Mouse (Mus musculus): ENCODE data around the gene Rasgef1b. TPM values are rescaled to one million over a fixed set of nuclear protein-coding genes. Genes with fewer than 3 reads are reported as not detected.

Rasgef1b gene
- polyA plus RNA-seq, 1 experiment, result 0.36 TPM

DNA sequence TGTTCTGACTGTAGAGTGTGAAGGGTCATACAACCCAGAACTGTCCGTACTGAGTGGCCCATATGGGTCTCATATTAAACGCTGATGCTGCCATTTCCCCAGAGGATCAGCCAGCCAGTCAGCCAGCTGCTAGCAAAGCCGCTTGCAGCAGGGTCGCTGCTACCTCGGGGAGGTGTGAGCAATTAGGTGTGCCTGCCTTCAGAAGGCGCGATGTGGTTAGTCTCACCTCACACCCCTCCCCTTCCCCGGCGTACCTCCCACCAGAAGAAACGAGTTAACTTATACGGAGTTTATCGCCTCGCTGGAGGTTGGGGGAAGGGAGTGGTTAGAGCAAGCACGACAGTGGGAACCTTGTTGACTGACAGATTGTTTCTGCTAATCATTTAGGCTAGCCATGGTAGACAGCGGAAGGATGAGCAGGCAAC lies 826 bp downstream of the Rasgef1b start:
- H3K4me3 ChIP-seq (ENCODE audit: insufficient read depth, low read depth, low read length), result peak overlapping the region; percentile 61; the same call in 1 of the 2 replicates
- H3K27ac ChIP-seq (replicated peaks; ENCODE audit: low read depth, low read length), result no peak overlapping the region
- H3K4me1 ChIP-seq (ENCODE audit: control insufficient read depth, insufficient read depth, insufficient read length, low read length), result 0 out of 2 replicates have a peak, but pooled peaks cover 2% of the 10 kb centered on the region

DNA sequence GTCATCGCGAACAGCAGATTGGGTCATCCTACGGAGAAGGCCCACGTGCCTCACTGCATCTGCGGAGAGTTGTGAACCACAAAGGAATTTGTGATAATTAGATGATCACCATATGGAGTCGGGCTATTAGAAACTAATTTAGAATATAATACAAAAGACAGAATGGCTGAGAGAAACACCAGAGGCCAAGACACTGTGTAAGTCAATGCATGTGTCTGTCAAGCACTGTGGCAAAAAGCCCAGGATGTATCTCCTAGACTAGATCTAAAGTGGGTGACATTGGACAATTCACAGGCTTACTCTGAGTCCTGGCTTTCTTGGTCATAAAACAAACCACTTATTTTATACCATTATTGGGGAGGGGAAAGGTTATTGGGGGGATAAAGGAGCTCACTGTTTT lies 4.9 kb downstream of the Rasgef1b start:
- Histone ChIP-seq H3K4me3 (ENCODE audit: insufficient read depth, low read depth, low read length) (no peak overlapping the region), H3K27ac (replicated peaks; ENCODE audit: low read depth, low read length) (no peak overlapping the region), H3K4me1 (ENCODE audit: control insufficient read depth, insufficient read depth, insufficient read length, low read length) (no peaks in the 10 kb centered on the region)

DNA sequence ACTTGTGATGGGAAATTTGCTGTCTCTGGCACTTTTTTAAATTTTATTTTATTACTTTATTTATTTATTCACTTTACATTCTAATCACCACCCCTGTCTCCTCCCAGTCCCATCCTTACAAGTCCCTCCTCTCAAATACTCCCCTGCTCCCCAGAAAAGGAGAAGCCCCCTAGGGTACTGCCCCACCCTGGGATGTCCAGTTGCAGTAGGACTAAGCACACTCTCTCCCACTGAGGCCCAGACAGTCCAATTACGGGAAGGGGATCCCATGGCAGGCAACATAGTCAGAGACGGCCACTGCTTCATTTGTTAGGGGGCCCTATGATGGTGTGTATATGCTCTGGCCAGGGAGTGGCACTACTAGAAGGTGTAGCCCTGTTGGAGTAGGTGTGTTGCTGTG lies 6.6 kb downstream of the Rasgef1b start:
- Histone ChIP-seq H3K4me1 (ENCODE audit: control insufficient read depth, insufficient read depth, insufficient read length, low read length) (no peaks in the 10 kb centered on the region), H3K4me3 (ENCODE audit: insufficient read depth, low read depth, low read length) (no peak overlapping the region)

DNA sequence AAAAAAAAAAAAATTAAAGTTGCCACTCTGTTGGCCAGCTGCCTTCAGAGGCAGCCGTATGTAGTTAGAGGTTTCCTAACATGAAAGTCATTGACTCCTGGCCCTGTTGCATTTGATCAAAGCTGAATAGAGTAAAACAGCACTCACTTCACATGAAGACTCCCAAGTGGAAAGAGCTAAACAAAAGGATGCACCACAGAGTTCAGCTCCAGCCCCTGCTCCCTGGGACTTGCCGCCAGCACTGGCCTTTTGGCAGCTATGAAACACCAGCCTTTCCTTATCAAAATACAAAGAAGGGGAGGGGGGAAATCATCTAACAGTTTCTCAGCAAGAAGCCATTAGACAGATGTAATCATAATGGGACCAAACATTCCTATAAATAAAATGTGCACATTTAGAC lies 8.3 kb downstream of the Rasgef1b start:
- H3K27ac ChIP-seq (replicated peaks; ENCODE audit: low read depth, low read length), result no peak overlapping the region
- H3K4me3 ChIP-seq (ENCODE audit: insufficient read depth, low read depth, low read length), result no peak overlapping the region
- H3K4me1 ChIP-seq (ENCODE audit: control insufficient read depth, insufficient read depth, insufficient read length, low read length), result no peaks in the 10 kb centered on the region

More for the DNA sequence above, 6.6 kb downstream of the Rasgef1b start:
- H3K27ac ChIP-seq (replicated peaks; ENCODE audit: low read depth, low read length), result no peak overlapping the region

DNA sequence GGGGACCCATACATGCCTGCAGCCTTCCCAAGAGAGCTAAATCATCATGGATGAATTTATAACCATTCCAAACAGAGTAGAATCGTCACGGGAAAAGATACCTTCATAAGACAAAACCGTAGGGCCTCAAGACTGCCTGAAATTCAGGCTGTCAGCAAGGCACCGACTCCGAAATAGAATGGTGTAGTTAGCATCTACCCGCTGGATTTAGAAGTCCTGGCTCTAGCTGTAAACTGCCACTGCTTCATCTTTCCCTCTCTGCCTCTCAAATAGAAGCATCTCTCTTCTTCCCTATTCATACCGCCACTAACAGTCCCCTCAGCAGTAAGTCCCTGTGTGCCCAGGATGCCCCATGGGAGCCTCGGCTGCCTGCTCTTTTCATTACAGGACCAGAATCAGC lies 10.9 kb downstream of the Rasgef1b start:
- Histone ChIP-seq H3K4me1 (ENCODE audit: control insufficient read depth, insufficient read depth, insufficient read length, low read length) (no peaks in the 10 kb centered on the region), H3K4me3 (ENCODE audit: insufficient read depth, low read depth, low read length) (no peak overlapping the region), H3K27ac (replicated peaks; ENCODE audit: low read depth, low read length) (no peak overlapping the region)

DNA sequence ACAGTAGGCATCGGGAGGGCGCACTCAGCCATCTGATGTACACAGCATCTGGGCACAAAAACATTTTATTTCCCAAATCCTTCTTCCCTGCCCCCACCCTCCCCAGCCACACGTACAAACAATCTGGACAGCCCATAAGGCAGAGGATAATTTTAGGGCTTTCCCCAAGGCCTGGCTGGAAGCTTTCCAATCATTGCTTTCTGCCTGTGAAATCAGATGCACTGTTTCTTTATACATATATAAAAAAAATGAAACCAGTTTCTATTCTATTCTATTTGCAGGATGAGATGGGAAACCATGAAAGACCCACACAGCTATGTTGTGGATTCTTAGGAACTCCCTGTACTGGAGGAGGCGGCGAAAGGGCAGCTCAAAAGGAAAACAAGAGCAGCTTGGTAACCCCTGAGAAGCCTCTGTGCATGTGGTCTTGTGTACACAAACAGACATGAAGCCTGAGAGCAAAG lies 13.6 kb downstream of the Rasgef1b start:
- Histone ChIP-seq H3K27ac (replicated peaks; ENCODE audit: low read depth, low read length) (no peak overlapping the region), H3K4me3 (ENCODE audit: insufficient read depth, low read depth, low read length) (no peak overlapping the region), H3K4me1 (ENCODE audit: control insufficient read depth, insufficient read depth, insufficient read length, low read length) (no peaks in the 10 kb centered on the region)

DNA sequence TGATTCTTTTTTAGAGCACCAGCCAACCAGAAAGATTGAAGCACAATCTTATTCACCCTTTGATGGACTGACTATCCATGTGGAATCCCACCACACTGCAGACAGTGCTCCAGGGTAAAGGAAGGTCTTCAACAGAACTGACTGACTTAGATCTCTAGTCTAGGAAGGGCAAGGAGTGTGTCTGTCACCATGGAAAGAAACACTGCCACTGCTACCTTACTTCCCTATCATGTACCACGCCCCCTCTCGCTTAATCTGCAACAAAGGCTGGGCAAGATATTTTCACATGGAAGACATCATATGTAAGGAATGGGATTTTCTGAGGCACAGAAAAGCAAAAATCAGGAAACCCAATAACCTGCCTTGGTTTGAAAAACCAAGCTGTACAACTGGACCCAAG lies 16.9 kb downstream of the Rasgef1b start:
- H3K27ac ChIP-seq (replicated peaks; ENCODE audit: low read depth, low read length), result no peak overlapping the region
- H3K4me1 ChIP-seq (ENCODE audit: control insufficient read depth, insufficient read depth, insufficient read length, low read length), result no peaks in the 10 kb centered on the region
- H3K4me3 ChIP-seq (ENCODE audit: insufficient read depth, low read depth, low read length), result no peak overlapping the region

DNA sequence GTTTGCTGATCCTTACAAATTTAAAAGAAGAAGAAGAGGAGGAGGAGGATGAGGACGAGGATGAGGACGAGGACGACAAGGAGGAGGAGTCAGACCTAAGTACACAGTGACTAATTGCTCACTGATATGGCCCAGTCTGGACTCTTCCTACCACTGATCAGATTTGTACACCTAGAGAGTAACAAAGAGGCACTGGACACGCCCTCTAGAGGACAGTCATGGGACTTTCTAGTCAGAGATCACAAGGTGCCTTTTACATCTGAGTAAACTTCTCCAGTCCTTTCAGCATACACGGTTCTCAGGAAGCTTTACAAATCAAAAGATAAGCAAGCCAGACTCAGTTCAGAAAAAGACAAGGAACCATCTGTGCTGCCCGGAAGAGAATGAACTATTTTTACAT lies 20.2 kb downstream of the Rasgef1b start:
- no peak overlapping the region for H3K4me3 ChIP-seq (ENCODE audit: insufficient read depth, low read depth, low read length)
- H3K27ac ChIP-seq (replicated peaks; ENCODE audit: low read depth, low read length), result no peak overlapping the region
- no peaks in the 10 kb centered on the region for H3K4me1 ChIP-seq (ENCODE audit: control insufficient read depth, insufficient read depth, insufficient read length, low read length)

DNA sequence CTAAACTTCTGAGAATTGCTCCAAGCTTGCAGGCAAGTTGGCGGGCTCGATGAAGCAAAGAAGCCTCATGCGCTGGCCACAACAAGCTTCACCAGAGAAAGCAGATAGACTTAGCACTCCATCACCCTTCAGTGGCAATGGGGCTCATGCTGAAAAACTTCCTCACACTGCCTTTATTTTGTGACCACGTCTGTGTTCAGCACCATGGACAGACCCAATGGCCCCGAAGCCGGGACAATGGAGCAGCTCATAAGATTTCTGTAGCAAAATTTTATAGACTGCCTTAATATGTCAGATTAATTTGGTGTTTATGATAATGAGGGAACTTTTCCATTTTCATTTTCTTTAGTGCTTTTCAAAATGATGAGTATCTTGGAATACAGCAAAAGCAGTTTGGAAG lies 21.6 kb downstream of the Rasgef1b start:
- Histone ChIP-seq H3K27ac (replicated peaks; ENCODE audit: low read depth, low read length) (no peak overlapping the region), H3K4me1 (ENCODE audit: control insufficient read depth, insufficient read depth, insufficient read length, low read length) (no peaks in the 10 kb centered on the region), H3K4me3 (ENCODE audit: insufficient read depth, low read depth, low read length) (no peak overlapping the region)

DNA sequence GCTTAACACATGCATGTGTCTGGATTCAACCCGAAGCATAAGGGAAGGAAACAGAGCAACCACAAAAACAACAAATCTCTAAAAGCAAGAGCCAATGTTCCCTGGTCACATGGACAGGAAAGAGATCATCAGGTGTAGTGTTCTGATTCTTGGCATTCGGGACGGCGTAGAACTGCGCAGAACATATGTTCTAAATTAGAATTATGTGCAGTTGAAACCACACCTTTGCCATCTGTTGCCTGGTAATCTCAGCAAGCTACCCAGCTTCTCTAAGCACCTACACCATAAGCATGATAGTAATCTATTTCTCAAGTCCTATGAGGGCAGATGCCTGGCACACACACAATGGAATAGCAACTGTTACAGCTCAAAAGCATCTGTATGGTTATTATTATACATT lies 27.1 kb downstream of the Rasgef1b start:
- no peak overlapping the region for H3K4me3 ChIP-seq (ENCODE audit: insufficient read depth, low read depth, low read length)

DNA sequence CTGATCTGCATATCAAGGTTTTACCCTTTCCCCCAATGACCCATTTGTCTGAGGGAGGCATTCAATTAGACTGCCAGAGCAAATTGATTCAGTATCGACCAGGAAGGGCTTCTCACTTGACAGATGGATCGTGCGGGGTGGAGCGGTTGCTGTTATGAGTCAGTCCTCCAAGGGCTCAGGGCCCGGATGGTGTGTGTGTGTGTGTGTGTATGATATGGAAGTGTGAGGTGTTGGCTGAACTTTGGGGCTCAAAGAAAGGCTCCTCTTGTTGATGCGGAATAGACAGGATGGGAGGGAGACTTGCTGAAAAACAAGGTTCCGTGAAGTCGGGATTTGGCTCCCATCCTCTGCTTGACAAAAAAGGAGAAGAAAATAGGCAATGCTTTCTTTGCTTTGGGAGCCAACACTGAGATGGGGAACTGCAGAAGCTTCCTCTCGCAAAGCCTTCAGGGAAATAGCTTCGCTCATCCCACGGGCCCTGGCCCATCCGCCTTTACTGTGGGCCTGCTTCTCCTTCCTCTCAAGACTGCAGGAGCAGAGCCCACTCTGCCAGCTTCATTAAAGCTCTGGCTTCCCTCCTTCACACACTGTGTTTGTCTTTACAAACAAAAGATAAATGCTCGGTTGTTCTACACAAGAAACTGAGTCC lies 34.0 kb downstream of the Rasgef1b start:
- Histone ChIP-seq H3K27ac (replicated peaks; ENCODE audit: low read depth, low read length) (no peak overlapping the region), H3K4me3 (ENCODE audit: insufficient read depth, low read depth, low read length) (no peak overlapping the region), H3K4me1 (ENCODE audit: control insufficient read depth, insufficient read depth, insufficient read length, low read length) (no peaks in the 10 kb centered on the region)

More for the DNA sequence above, 27.1 kb downstream of the Rasgef1b start:
- Histone ChIP-seq H3K4me1 (ENCODE audit: control insufficient read depth, insufficient read depth, insufficient read length, low read length) (no peaks in the 10 kb centered on the region), H3K27ac (replicated peaks; ENCODE audit: low read depth, low read length) (no peak overlapping the region)

DNA sequence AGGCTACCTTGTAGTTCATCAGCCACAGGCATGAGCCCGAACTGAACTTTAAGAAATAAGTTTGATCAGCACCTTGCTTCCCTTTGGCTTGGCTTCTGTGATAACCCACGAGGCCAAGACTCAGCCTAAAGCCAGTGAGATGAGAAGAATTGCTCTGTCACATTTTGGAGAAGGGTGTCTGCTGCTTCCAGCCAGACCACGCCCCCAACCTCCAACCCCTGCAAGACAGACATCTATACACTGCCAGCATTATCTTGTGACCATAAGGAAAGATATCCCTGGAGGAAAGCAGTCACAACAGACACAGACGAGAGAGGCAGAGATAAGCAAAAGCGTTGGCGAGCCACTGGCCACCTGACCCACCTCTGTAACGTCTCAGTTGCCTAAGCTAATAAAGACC lies 39.0 kb downstream of the Rasgef1b start:
- H3K4me1 ChIP-seq (ENCODE audit: control insufficient read depth, insufficient read depth, insufficient read length, low read length), result no peaks in the 10 kb centered on the region
- H3K27ac ChIP-seq (replicated peaks; ENCODE audit: low read depth, low read length), result no peak overlapping the region
- H3K4me3 ChIP-seq (ENCODE audit: insufficient read depth, low read depth, low read length), result no peak overlapping the region

DNA sequence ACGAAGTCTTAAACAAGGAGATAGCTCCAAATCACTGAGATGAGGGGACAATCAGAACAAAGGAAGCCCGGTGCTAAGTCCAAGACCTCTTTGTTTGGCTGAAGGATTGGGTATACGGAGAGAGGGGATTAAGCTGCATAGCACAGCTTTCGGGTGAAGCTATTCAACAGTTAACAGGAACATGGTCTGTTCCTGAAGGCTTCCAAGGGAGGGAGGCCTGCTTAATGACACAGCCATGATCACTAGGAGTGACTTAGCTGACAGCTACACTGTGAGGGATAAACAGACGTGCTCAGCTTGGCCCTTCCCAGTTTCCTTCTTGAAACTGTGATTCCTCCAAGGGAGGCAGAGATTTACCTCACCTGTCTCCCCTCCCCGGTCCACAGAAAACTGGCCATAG lies 41.0 kb downstream of the Rasgef1b start:
- Histone ChIP-seq H3K4me3 (ENCODE audit: insufficient read depth, low read depth, low read length) (no peak overlapping the region), H3K27ac (replicated peaks; ENCODE audit: low read depth, low read length) (no peak overlapping the region), H3K4me1 (ENCODE audit: control insufficient read depth, insufficient read depth, insufficient read length, low read length) (no peaks in the 10 kb centered on the region)

DNA sequence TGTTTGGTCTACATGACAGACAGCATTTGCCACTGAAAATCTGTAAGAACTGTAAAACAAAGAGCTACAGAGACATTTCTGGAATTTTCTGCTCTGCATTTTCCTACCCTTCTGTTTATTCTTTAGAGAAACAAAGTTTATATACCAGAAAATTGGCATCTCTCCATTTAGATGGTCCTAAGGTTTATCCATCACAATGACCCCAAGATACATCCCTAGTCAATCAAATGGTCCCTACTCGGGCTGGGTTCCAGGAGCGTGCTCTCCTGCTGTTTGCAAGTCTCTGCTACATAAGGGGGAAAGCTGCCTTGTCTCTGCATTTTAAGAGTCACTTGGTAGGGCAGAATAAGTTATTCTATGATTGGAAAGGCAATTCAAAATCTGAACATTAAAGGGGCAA lies 44.8 kb downstream of the Rasgef1b start:
- H3K27ac ChIP-seq (replicated peaks; ENCODE audit: low read depth, low read length), result no peak overlapping the region
- no peaks in the 10 kb centered on the region for H3K4me1 ChIP-seq (ENCODE audit: control insufficient read depth, insufficient read depth, insufficient read length, low read length)
- H3K4me3 ChIP-seq (ENCODE audit: insufficient read depth, low read depth, low read length), result no peak overlapping the region

DNA sequence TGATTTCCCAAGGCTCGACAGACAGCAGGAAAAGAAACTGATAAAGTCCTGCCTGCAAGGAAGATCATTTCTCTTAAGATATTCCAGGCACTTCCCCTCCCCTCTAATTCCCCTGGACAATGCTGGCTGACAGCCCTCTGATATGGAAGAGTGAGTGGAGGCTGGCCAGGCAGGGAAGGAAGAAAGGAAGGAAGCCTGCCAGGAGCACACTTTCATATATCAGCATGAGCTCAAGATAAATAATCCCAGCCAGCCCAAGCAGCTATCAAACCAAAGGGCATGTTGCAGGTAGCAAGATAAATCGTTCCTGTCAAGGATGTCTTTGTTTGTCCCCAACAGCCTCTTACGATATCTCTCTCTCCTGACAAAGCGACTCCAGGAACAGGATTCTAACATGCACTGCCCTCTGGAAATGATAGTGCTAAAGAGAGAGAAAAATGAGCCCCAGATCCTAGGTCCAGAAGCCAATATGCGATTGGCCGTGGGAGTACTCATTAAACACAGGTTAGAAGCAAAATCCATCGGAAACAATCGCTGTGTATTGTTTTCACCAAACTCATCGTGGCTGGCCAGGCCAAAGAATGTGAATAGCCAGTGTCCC lies 58.8 kb downstream of the Rasgef1b start:
- Histone ChIP-seq H3K4me3 (ENCODE audit: insufficient read depth, low read depth, low read length) (no peak overlapping the region), H3K4me1 (ENCODE audit: control insufficient read depth, insufficient read depth, insufficient read length, low read length) (no peaks in the 10 kb centered on the region), H3K27ac (replicated peaks; ENCODE audit: low read depth, low read length) (no peak overlapping the region)

DNA sequence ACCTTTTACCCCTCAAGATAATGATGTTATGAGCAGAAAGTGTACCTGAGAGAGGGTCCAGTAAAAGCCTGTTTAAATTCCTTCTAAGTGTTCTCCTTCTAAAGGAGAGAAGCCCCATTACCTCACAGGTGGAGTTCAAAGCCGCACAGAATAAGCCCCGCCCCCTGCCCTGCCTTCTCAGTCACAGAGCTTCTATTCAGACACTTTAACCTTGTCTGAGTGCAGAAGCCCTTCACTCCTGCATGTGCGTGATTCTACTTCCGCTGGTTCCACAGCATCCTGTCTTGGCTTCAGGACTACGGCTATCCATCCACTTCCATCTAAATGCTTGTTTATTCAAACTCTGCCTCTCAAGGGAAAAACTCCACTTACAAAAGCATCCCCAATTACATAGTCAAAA lies 72.8 kb downstream of the Rasgef1b start:
- H3K4me1 ChIP-seq (ENCODE audit: control insufficient read depth, insufficient read depth, insufficient read length, low read length), result no peaks in the 10 kb centered on the region
- no peak overlapping the region for H3K27ac ChIP-seq (replicated peaks; ENCODE audit: low read depth, low read length)
- H3K4me3 ChIP-seq (ENCODE audit: insufficient read depth, low read depth, low read length), result no peak overlapping the region

Data from brown adipose tissue, adult 24 weeks (tissue).